Mouse (Mus musculus) lung, postnatal 25 days (tissue): ENCODE measurements around the gene Chaf1a.
A peak's percentile ranks its signal among the peaks of the same experiment; 100 is the strongest.
"Not testable (repeated sequence)": the region's sequence is repeated elsewhere in the genome, so short reads cannot be mapped to it uniquely, and the experiment has no call there.

Source experiments
- DNase-seq: peaks from one replicate; pipeline ENCODE4 v3.0.0; 2022; ENCODE audit warnings: low spot score

Gene Chaf1a

DNA sequence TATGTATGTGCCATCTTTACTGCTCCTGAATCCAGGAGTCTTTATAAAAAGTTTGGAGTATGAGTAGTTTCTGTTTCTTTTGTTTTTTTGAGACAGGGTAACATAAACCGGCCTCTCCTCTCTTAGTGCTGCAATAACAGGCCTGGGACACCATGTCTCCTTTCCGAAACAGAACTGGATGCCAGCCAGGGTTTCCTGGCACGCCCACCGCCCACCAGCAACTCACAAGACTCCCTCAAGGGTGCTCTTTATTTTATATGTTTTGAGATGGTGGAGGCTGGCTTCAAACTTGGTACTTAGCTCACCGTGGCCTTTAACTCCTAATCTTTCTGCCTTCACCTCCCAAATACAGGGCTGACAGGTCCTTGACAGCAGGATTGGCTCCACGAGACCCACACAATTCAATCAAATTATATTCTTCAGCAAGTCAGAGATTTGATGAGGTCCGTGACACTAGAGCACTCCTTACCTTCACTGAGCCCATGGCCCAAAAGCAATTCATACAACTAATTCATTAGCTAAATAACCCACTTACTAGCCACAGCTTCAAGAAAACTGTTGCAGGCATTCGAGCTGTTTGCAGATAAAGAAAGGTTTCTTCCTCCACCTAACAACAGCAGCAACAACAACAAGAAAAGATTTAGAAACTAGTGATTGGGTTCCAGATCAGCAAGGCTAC is 1.5 kb upstream of the Chaf1a start:
- no peak for DNase-seq

GRCm38 (mm10) chr17:56039345-56039744 is 894 bp upstream of the Chaf1a start:
- no peak for DNase-seq

- DNase-seq: no peak
Measured at GRCm38 (mm10) chr17:56040857-56041163, 571 bp downstream of the Chaf1a start.

DNA sequence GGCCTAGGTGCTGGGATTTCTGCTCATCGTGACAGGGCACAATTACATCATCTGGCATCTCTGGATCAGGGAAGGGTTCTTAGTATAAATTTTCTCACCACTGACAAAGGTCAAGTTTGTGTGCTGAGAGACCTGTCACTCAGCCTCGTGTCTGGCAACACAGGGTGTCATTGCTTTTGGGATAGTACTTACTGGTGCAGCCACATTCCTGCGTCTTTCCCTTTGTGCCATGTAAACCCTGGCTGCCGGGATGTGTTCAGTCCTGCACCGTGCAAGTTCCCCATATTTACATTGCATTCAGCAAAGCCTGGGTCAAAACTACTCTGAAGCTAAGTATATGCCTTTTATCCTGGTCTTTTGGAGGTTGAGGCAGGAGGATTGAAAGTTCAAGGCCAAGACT is 11.1 kb downstream of the Chaf1a start:
- no peak for DNase-seq

DNA sequence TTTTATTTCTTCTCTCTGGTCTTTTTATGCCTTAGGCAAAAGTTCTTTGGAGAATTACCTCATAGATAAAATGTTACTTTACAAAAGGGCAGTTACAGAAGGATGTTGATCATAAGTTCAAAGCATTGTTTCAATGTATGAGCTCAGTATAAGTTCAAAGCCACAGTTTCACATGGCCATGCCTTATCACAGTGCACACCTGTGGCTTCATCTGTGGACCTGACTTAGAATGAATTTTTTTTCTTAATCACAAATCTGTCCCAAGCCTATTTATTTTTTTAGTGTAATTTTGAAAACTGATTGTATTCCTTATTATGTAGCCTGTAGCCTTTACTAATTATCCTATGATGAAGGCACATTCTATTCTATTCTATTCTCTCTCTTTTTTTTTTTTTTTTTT is 14.7 kb downstream of the Chaf1a start:
- DNase-seq: no peak

DNA sequence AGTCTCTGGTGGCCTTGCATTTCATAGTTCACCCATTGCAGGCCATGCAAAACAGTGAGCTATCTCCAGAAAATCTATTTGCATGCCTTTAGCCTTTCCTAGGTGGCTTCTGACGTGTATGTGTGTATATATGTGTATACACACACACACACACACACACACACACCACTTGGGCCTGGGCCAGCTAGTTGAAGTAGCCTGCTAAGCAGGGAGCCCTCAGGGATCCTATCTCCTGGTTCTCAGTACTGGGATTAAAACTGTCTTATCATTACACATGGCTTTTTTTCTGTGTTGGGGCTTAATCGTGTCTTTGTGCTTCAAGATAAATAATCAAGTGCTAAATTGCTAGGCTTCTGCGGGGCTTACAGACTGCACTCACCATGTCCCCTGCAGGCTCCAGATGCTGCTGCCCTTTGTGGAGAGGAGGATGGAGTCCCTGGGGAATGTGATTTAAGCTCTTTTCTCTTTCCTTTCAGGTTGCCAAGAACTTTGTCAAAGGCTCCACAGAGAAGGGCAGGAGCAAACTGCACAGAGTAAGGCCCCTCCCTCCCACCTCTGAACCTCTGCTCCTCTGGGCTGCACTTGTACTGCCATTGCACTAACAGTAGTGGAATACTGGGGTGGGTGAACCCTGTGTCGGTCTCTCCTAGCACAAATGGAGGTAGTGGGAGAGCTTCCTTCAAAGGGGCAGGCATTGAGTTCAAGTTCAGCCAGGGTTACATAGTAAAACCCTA is 15.9 kb downstream of the Chaf1a start:
- DNase-seq: no peak

DNA sequence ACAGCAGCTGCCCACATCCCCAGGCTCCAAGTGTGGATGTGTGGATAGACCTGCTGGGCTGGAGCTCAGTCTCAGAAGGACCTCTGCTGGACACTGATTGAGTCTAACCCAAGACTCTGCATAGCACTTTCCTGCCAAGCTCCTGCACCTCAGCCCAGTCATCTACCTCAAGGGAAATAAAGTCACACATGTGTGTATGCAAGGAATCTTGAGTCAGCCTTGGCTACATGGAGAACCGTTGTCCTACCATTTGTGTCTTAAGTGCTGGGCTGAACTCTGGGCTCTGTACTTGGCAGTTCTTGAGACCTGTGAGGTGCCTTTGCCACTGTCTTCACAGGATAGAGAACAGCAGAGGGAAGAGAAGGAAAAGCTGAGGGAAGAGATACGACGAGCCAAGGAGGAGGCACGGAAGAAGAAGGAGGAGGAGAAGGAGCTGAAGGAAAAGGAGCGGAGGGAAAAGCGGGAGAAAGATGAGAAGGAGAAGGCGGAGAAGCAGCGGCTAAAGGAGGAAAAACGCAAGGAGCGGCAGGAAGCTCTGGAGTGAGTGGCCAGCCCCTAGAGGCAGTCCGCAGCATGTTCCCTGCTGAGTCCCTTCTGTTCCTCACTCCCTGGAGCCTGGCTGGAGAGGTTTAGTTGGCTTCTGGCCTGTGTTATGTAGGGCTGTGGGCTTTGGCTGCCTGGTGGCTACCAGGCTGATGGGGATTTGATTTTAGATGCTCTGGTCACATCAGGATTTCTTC is 17.3 kb downstream of the Chaf1a start:
- no peak for DNase-seq

GRCm38 (mm10) chr17:56062081-56062480 is 21.8 kb downstream of the Chaf1a start:
- no peak for DNase-seq

- not testable (repeated sequence) for DNase-seq
Measured at GRCm38 (mm10) chr17:56065715-56066114, 25.5 kb downstream of the Chaf1a start.

DNA sequence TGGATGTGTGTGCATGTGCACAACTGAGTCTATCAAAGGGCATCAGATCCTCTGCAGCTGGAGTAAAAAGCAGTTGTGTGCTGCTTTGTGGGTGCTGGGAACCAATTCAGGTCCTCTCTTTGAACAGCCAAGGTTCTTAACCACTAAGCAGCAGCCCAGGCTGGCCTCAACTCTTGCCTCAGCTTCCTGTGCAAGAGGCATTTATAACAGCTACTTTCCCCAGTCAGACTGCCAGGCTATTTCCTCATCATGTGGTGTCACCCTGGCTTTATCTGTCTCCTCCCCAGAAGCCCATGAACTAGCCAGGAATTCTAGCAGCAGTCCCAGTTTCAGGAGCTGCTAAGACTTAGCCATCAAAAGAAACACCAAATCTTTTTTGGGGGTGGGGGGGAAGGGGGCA is 26.2 kb downstream of the Chaf1a start:
- DNase-seq: no peak

- no peak for DNase-seq
Measured at GRCm38 (mm10) chr17:56069066-56069465, 28.8 kb downstream of the Chaf1a start.

- DNase-seq: no peak
Measured at GRCm38 (mm10) chr17:56071126-56071525, 30.9 kb downstream of the Chaf1a start.

GRCm38 (mm10) chr17:56072243-56072642 is 32.0 kb downstream of the Chaf1a start:
- DNase-seq: no peak

DNA sequence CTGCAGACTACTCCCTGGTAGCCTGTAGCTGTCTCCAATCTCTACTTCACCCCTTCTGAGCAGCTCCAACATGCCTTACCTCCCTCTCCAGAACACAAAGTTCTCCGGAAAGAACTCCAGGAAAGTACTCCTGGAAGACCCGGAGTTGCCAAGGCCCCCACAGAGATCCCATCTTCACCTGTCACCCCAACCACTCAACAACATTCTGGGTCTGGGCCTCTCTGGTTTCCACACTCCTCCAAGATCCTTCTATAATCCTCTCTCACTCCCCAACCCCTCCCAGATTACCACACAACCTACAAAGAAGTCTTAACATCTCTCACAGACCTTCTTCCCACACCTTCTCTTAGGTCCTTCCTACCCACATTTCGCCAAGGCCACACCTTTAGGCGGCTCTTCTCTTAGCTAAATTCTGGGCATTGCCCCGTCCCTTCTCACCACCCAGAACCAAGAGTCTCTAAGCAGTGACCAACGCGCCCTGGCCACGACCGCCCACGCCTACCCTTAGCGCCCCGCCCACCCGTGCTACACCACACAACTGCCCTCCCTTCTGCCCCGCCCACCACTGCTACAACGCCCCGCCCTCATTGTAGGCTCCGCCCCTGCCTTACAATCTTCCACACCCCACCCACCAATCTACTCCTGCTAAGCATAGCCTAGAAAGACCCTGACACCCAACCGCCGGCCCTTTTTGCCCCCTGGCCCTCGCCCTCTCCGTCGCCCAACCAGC is 34.0 kb downstream of the Chaf1a start:
- DNase-seq: peak; percentile 85

DNA sequence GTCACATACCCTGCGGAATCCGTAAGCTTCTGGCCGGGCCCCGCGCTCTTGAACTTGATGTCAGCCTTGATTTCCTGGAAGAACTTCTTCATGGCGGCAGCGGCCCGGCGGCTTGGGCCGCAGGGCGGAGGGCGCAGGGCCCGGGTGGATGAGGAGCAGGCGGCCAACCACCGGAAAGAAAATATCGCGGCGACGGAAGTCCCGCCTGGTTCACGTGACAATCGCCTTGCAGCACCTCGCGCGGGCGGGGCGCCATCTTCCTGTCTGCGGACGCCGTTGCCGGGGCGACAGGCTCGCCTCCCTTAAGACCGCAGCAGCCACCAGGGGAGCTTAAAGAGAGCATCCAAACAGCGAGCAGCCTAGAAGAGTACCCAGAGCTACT is 34.6 kb downstream of the Chaf1a start, which contains the start of gene Ubxn6:
Ubxn6 (minus strand) TSS at position 202 of the 382 bp plus-strand sequence.
- peak; percentile 98 for DNase-seq

DNA sequence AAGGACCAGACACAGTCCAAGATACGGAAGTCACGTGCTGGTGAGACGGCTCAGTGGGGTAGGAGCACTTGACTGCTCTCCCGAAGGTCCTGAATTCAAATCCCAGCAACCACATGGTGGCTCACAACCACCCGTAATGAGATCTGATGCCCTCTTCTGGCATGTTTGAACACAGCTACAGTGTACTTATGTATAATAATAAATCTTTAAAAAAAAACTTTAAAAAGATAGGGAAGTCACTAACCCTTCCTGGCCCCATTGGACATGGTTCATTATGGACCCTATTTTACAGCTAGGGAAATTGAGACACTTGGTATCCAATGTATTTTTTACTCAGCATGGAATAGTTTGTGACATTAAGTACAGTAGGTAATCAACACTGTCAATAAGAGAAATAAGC is 37.3 kb downstream of the Chaf1a start:
- DNase-seq: no peak

- not testable (repeated sequence) for DNase-seq
Measured at GRCm38 (mm10) chr17:56078361-56078760, 38.1 kb downstream of the Chaf1a start.

GRCm38 (mm10) chr17:56078880-56079795 is 38.9 kb downstream of the Chaf1a start, which contains the start of gene Hdgfl2:
TSS of gene Hdgfl2 (plus strand) at chr17:56079634.
- DNase-seq: peak; percentile 100

GRCm38 (mm10) chr17:56079921-56080320 is 39.7 kb downstream of the Chaf1a start:
- no peak for DNase-seq

GRCm38 (mm10) chr17:56080781-56081585 is 40.7 kb downstream of the Chaf1a start:
- peak; percentile 21 for DNase-seq
